Mouse (Mus musculus) lung, postnatal 0 days (tissue): ENCODE results near the gene Prkaca. TPM values are rescaled to one million over a fixed set of nuclear protein-coding genes. Genes with fewer than 3 reads are reported as not detected.
A peak's percentile ranks its signal among the peaks of the same experiment; 100 is the strongest.

Source experiments
- ATAC-seq: fragments of 200-750 bp; cut with Nextera tagmentation; 2 replicates; pipeline ENCODE4 v1.8.0; 2017; ENCODE audit warnings: moderate library complexity
- DNase-seq: peaks from one replicate; pipeline ENCODE4 v3.0.0-alpha.2; 2016; ENCODE audit warnings: low spot score
- H3K27ac ChIP-seq: fragments of 300-500 bp; sonication (generic); 2 replicates; pipeline ENCODE4 v1.5.1; 2014; ENCODE audit warnings: antibody characterized with exemption, mild to moderate bottlenecking, low read length, mixed read lengths
- H3K27me3 ChIP-seq: fragments of 300-500 bp; sonication (generic); replicated peaks from 2 replicates; pipeline ENCODE4 v1.6.1; 2014; ENCODE audit warnings: low read length, mixed read lengths; ENCODE audit not compliant: insufficient read depth
- H3K36me3 ChIP-seq: fragments of 300-500 bp; sonication (generic); 2 replicates; pipeline ENCODE4 v1.6.1; 2014; ENCODE audit warnings: low read length, mixed read lengths; ENCODE audit not compliant: insufficient read depth
- H3K4me1 ChIP-seq: fragments of 300-500 bp; sonication (generic); 2 replicates; pipeline ENCODE4 v1.6.1; 2014; ENCODE audit warnings: antibody characterized with exemption, low read depth, low read length, mixed read lengths; ENCODE audit not compliant: insufficient read depth
- H3K4me2 ChIP-seq: fragments of 300-500 bp; sonication (generic); replicated peaks from 2 replicates; pipeline ENCODE4 v1.6.1; 2014; ENCODE audit warnings: low read depth, mild to moderate bottlenecking, low read length, moderate library complexity, mixed read lengths
- H3K4me3 ChIP-seq: fragments of 300-500 bp; sonication (generic); 2 replicates; pipeline ENCODE4 v1.5.1; 2014; ENCODE audit warnings: low read depth, low read length
- H3K9ac ChIP-seq: fragments of 300-500 bp; sonication (generic); replicated peaks from 2 replicates; pipeline ENCODE4 v1.6.1; 2014; ENCODE audit warnings: low read depth, mild to moderate bottlenecking
- H3K9me3 ChIP-seq: fragments of 300-500 bp; sonication (generic); 2 replicates; pipeline ENCODE4 v1.6.1; 2016; ENCODE audit warnings: low read length, mixed read lengths
- CTCF ChIP-seq: IDR thresholded peaks from 2 replicates; pipeline ENCODE4 v1.5.1; 2016; ENCODE audit warnings: antibody characterized with exemption, mild to moderate bottlenecking
- EP300 ChIP-seq: IDR thresholded peaks from 2 replicates; pipeline ENCODE4 v1.6.1; 2016; ENCODE audit warnings: antibody characterized with exemption, mild to moderate bottlenecking, control low read depth
- WGBS: fragments of 180-500 bp; shearing (Covaris S2); extraction: QIAGEN DNeasy Blood & Tissue Kit; methylation state at CpG from one replicate; pipeline ENCODE4 v1.1.7; 2014; 5-methylcytosine and 5-hydroxymethylcytosine counted together
- polyA plus RNA-seq: library from polyadenylated mRNA; unstranded; fragments of >200 nt; fragmentation: Nextera tagmentation; extraction: Ambion mirVana; gene quantifications from 2 replicates; pipeline ENCODE4 v1.2.1, GENCODE M21; 2015

Gene Prkaca
- polyA plus RNA-seq, 1 experiment from 2014 or later = 94.9 TPM

DNA sequence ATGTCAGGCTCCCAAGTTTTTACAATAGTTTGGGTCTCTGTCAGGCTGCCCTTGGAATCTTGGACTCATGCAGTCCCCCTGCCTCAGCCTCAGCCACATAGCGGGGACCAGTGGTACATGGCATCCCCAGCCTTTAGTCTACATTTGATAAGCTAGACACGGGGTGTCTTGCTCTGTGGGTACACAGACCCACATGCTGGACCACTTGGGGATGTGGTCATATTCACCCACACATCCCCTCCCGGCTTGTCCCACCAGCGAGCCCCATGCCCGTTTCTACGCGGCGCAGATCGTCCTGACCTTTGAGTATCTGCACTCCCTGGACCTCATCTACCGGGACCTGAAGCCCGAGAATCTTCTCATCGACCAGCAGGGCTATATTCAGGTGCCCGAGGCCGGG, 17.4 kb downstream of the Prkaca start:
- H3K36me3 ChIP-seq = peaks cover 25% of the 10 kb centered on the region; the same call in 1 of the 2 replicates
- 93% methylated on average over 14 of the region's 14 CpGs for WGBS
- H3K9me3 ChIP-seq = no peaks in the 10 kb centered on the region
- no peaks in the 10 kb centered on the region for H3K27me3 ChIP-seq
- no peak for ATAC-seq
- H3K4me1 ChIP-seq = no peaks in the 10 kb centered on the region
- no peak for DNase-seq
- H3K4me2 ChIP-seq = no peak overlapping the region
- TF ChIP-seq EP300 (no peak), CTCF (no peak)
- H3K9ac ChIP-seq = no peak overlapping the region
- H3K27ac ChIP-seq = no peak overlapping the region
- H3K4me3 ChIP-seq = no peak overlapping the region

DNA sequence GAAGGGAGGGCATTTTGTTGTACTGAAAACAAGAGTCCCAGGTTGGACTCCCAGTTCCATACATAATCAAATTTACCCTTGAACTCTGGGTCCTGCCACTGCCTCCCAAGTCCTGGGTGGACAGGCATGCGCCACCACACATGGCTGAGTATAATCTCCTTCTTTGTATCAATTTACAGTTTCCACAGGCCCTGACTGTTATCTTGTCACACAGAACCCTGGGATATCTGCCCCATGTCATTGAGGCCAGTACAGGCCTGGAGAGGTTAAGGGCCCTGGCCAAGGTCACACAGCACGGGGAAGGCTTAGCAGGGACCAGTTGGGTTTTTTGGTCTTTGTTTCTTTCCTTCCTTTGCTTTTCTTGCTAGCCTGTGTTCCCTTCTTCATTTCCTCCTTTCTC, 19.7 kb downstream of the Prkaca start:
- no peaks in the 10 kb centered on the region for H3K27me3 ChIP-seq
- H3K9ac ChIP-seq = no peak overlapping the region
- no peak overlapping the region for H3K4me2 ChIP-seq
- H3K4me3 ChIP-seq = no peak overlapping the region
- DNase-seq = no peak
- no peaks in the 10 kb centered on the region for H3K4me1 ChIP-seq
- 91% methylated on average over 2 of the region's 2 CpGs for WGBS
- no peak overlapping the region for H3K27ac ChIP-seq
- no peak for ATAC-seq
- H3K9me3 ChIP-seq = no peaks in the 10 kb centered on the region
- H3K36me3 ChIP-seq = peaks cover 23% of the 10 kb centered on the region; the same call in 1 of the 2 replicates
- TF ChIP-seq EP300 = no peak
- TF ChIP-seq CTCF = no peak

DNA sequence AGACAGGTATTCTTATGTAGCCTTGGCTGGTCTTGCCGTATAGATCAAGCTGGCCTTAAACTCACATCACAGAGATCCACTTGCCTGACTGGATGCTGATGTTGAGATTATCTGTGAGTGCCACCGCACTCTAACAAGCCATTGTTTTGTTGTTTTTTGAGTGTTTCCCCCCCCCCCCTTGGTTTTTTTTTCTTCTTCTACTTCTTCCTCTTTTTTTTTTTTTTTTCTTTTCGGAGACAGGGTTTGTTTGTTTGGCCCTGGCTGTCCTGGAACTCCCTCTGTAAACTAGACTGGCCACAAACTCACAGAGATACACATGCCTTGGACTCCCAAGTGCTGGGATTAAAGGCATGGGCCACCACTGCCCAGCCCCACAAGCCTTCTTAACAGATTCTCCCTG, 21.2 kb downstream of the Prkaca start:
- no peak overlapping the region for H3K4me3 ChIP-seq
- no peak overlapping the region for H3K4me2 ChIP-seq
- peaks cover 13% of the 10 kb centered on the region; the same call in 1 of the 2 replicates for H3K36me3 ChIP-seq
- H3K9me3 ChIP-seq = no peaks in the 10 kb centered on the region
- DNase-seq (no peak), ATAC-seq (no peak)
- no peak overlapping the region for H3K9ac ChIP-seq
- 54% methylated on average over 3 of the region's 3 CpGs for WGBS
- H3K27ac ChIP-seq = no peak overlapping the region
- H3K27me3 ChIP-seq = no peaks in the 10 kb centered on the region
- TF ChIP-seq EP300 (no peak), CTCF (no peak)
- H3K4me1 ChIP-seq = peaks cover 7% of the 10 kb centered on the region; the same call in 1 of the 2 replicates

DNA sequence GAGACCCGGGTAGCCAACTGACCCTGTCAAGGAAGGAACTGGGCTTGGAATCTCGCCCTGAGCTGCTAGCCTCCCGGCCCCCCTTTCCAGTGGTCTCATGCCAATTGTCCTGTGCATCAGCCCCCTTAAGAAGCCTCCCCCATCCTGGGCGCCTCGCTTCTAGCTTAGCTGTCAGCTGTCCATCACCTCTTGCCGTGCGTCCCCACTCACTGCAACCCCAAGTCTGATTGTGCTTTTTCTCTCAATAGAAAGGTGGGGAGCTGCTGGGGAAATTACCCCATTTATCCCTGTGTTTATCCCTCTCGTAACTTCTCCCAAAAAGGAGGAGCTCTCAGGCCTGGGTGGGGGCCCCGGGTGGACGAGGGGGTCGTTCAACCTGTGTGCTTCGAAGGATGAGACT, 23.2 kb downstream of the Prkaca start:
- Histone ChIP-seq H3K4me3 (no peak overlapping the region), H3K27me3 (no peaks in the 10 kb centered on the region), H3K9me3 (no peaks in the 10 kb centered on the region), H3K9ac (no peak overlapping the region), H3K36me3 (peaks cover 13% of the 10 kb centered on the region; the same call in 1 of the 2 replicates), H3K4me1 (peaks cover 7% of the 10 kb centered on the region; the same call in 1 of the 2 replicates), H3K4me2 (peak overlapping the region; percentile 97), H3K27ac (no peak overlapping the region)
- TF ChIP-seq CTCF (no peak), EP300 (no peak)
- ATAC-seq = no peak
- 21% methylated on average over 12 of the region's 12 CpGs for WGBS
- DNase-seq = no peak

DNA sequence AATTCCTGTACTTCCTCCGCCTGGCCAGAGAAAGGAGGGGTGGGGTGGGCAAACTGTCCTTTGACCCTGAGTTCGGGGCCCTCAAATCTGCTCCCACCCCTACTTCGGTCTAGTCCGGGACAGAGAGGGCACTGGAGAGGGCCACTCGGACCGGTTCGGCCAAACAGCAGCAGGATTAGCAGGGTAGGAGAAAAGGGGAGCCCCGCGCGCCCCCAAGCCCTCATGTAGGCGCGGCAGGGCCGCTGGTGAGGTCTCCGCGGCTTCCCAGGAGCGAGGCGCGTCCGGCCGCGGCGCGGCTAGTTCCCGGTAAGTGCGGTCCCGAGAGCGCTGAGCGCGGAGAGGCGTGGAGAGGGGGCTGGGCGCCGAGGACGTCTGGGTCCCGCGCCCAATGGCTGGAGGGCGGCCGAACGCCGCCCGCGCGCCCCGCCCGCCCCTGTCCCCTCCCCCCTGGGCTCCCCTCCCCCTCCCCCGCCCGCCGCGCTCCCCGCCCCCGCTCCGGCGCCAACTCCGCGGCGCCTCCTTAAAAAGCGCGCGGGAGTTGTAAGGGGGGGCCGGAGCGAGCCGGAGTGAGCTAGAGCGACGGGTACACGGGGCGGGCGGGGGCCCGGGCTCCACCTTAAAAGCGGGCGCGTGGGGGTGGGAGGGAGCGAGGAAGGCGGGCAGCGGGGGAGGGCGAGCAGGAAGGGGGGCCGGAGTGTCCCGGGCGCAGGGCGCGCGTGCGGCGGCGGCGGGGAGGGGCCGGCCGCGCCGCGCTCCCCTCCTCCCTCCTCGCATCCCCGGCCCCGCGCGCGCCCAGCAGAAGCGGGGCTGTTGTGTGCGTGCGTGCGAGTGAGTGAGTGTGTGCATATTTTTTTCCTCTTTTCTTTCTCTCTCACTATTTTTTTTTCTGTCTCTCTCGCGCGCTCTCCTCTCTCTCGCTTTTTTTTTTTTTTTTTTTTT, 24.0 kb downstream of the Prkaca start:
- Histone ChIP-seq H3K9me3 (no peaks in the 10 kb centered on the region), H3K27me3 (no peaks in the 10 kb centered on the region), H3K27ac (peak overlapping the region; percentile 93), H3K4me2 (peak overlapping the region; percentile 97), H3K36me3 (0 out of 2 replicates have a peak, but pooled peaks cover 11% of the 10 kb centered on the region), H3K4me1 (peaks cover 9% of the 10 kb centered on the region; the same call in 1 of the 2 replicates), H3K9ac (peak overlapping the region; percentile 59), H3K4me3 (peak overlapping the region; percentile 75)
- DNase-seq (peak; percentile 95), ATAC-seq (peak; percentile 88)
- 1% methylated on average over 25 of the region's 103 CpGs for WGBS
- TF ChIP-seq CTCF (no peak), EP300 (no peak)

DNA sequence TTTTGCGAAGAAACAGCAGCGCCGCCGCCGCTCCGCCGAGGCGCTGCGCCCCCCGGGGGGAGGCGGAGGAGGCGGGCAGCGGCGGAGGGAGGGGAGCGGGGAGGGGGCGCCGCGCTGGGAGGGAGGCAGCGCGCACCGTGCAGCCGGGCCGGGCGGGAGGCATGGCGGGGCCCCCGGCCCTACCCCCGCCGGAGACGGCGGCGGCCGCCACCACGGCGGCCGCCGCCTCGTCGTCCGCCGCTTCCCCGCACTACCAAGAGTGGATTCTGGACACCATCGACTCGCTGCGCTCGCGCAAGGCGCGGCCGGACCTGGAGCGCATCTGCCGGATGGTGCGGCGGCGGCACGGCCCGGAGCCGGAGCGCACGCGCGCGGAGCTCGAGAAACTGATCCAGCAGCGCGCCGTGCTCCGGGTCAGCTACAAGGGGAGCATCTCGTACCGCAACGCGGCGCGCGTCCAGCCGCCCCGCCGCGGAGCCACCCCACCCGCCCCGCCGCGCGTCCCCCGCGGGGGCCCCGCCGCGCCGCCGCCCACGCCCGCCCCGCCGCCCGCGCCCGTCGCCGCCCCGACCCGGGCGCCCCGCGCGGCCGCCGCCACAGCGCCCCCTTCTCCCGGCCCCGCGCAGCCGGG, 24.8 kb downstream of the Prkaca start, which contains the start of gene Samd1:
Samd1 (plus strand) TSS at position 162 of the 631 bp plus-strand sequence.
- Histone ChIP-seq H3K4me3 (peak within 1 kb of the TSS; percentile 75), H3K4me2 (peak within 1 kb of the TSS; percentile 97), H3K9me3 (no peaks in the 10 kb centered on the region), H3K36me3 (0 out of 2 replicates have a peak, but pooled peaks cover 6% of the 10 kb centered on the region), H3K4me1 (peaks cover 9% of the 10 kb centered on the region; the same call in 1 of the 2 replicates), H3K27ac (peak within 1 kb of the TSS; percentile 93), H3K27me3 (no peaks in the 10 kb centered on the region), H3K9ac (peak within 1 kb of the TSS; percentile 59)
- WGBS = 0% methylated on average over 29 of the region's 112 CpGs
- no peak for ATAC-seq
- DNase-seq = peak; percentile 51
- TF ChIP-seq CTCF = no peak
- TF ChIP-seq EP300 = no peak
